Mouse (Mus musculus): ENCODE data around the gene Mink1. TPM values are rescaled to one million over a fixed set of nuclear protein-coding genes. Genes with fewer than 3 reads are reported as not detected.
A peak's percentile ranks its signal among the peaks of the same experiment; 100 is the strongest.
"Not testable (repeated sequence)": the region's sequence is repeated elsewhere in the genome, so short reads cannot be mapped to it uniquely, and the experiment has no call there.

The Mink1 gene
- polyA plus RNA-seq, 1 experiment from 2014 or later, result 10.8 TPM

GRCm38 (mm10) chr11:70526211-70526610, 36.5 kb upstream of the Mink1 start:
- no peaks in the 10 kb centered on the region for H3K9me3 ChIP-seq
- H3K4me1 ChIP-seq, result peaks cover 14% of the 10 kb centered on the region
- no peak for ATAC-seq (ENCODE audit: borderline replicate concordance, extremely low read depth, low FRiP score, low TSS enrichment)
- WGBS, result 86% methylated on average over 12 of the region's 12 CpGs
- H3K4me3 ChIP-seq, result peak overlapping the region; percentile 72
- H3K27me3 ChIP-seq, result no peaks in the 10 kb centered on the region
- H3K27ac ChIP-seq, result no peak overlapping the region
- peak overlapping the region; percentile 80 for H3K4me2 ChIP-seq
- peaks cover 29% of the 10 kb centered on the region for H3K36me3 ChIP-seq
- peak overlapping the region; percentile 64 for H3K9ac ChIP-seq

GRCm38 (mm10) chr11:70528610-70529009, 34.1 kb upstream of the Mink1 start:
- H3K36me3 ChIP-seq, result peaks cover 29% of the 10 kb centered on the region
- H3K4me2 ChIP-seq, result no peak overlapping the region
- peaks cover 14% of the 10 kb centered on the region for H3K4me1 ChIP-seq
- no peak overlapping the region for H3K4me3 ChIP-seq
- no peak overlapping the region for H3K9ac ChIP-seq
- no peaks in the 10 kb centered on the region for H3K9me3 ChIP-seq
- no peak for ATAC-seq (ENCODE audit: borderline replicate concordance, extremely low read depth, low FRiP score, low TSS enrichment)
- no peak overlapping the region for H3K27ac ChIP-seq
- 78% methylated on average over 7 of the region's 7 CpGs for WGBS
- H3K27me3 ChIP-seq, result no peaks in the 10 kb centered on the region

GRCm38 (mm10) chr11:70531065-70531464, 31.6 kb upstream of the Mink1 start:
- 74% methylated on average over 2 of the region's 2 CpGs for WGBS
- not testable (repeated sequence) for H3K9ac ChIP-seq; H3K9me3 ChIP-seq; ATAC-seq (ENCODE audit: borderline replicate concordance, extremely low read depth, low FRiP score, low TSS enrichment); H3K27ac ChIP-seq; H3K4me2 ChIP-seq; H3K4me3 ChIP-seq; H3K4me1 ChIP-seq; H3K27me3 ChIP-seq
- H3K36me3 ChIP-seq, result peaks cover 29% of the 10 kb centered on the region

GRCm38 (mm10) chr11:70532839-70533238, 29.8 kb upstream of the Mink1 start, which contains the start of gene Gm40193:
Gm40193 (minus strand) TSS chr11:70532939.
- Histone ChIP-seq H3K36me3 (peaks cover 11% of the 10 kb centered on the region), H3K9ac (no peak within 1 kb of the TSS), H3K4me1 (no peaks in the 10 kb centered on the region), H3K27me3 (no peaks in the 10 kb centered on the region), H3K4me3 (no peak within 1 kb of the TSS), H3K27ac (no peak within 1 kb of the TSS), H3K9me3 (no peaks in the 10 kb centered on the region), H3K4me2 (no peak within 1 kb of the TSS)
- ATAC-seq (ENCODE audit: borderline replicate concordance, extremely low read depth, low FRiP score, low TSS enrichment), result no peak
- 83% methylated on average over 6 of the region's 6 CpGs for WGBS

GRCm38 (mm10) chr11:70539423-70539822, 23.3 kb upstream of the Mink1 start:
- Histone ChIP-seq H3K9me3 (no peaks in the 10 kb centered on the region), H3K27me3 (no peaks in the 10 kb centered on the region), H3K9ac (peak overlapping the region; percentile 54; the same call in 1 of the 2 replicates), H3K4me2 (peak overlapping the region; percentile 69), H3K4me1 (peaks cover 6% of the 10 kb centered on the region; the same call in 1 of the 2 replicates), H3K4me3 (peak overlapping the region; percentile 59), H3K27ac (0 out of 2 replicates have a peak overlapping the region, but pooled peaks have one; percentile 11), H3K36me3 (no peaks in the 10 kb centered on the region)
- WGBS, result 15% methylated on average over 9 of the region's 9 CpGs
- no peak for ATAC-seq (ENCODE audit: borderline replicate concordance, extremely low read depth, low FRiP score, low TSS enrichment)

GRCm38 (mm10) chr11:70539877-70540587, 22.6 kb upstream of the Mink1 start, which contains the start of gene Pld2:
Pld2 (plus strand) TSS chr11:70540064.
- no peaks in the 10 kb centered on the region for H3K9me3 ChIP-seq
- H3K27me3 ChIP-seq, result no peaks in the 10 kb centered on the region
- peak within 1 kb of the TSS; percentile 54 for H3K9ac ChIP-seq
- no peaks in the 10 kb centered on the region for H3K36me3 ChIP-seq
- H3K27ac ChIP-seq, result peak within 1 kb of the TSS; percentile 76
- peak within 1 kb of the TSS; percentile 69 for H3K4me2 ChIP-seq
- H3K4me1 ChIP-seq, result peaks cover 6% of the 10 kb centered on the region; the same call in 1 of the 2 replicates
- under 1% methylated on average over 64 of the region's 65 CpGs for WGBS
- H3K4me3 ChIP-seq, result peak within 1 kb of the TSS; percentile 59
- ATAC-seq (ENCODE audit: borderline replicate concordance, extremely low read depth, low FRiP score, low TSS enrichment), result peak; percentile 97

GRCm38 (mm10) chr11:70540928-70541327, 21.8 kb upstream of the Mink1 start:
- Histone ChIP-seq H3K4me3 (peak overlapping the region; percentile 59), H3K4me1 (peaks cover 6% of the 10 kb centered on the region; the same call in 1 of the 2 replicates), H3K9me3 (no peaks in the 10 kb centered on the region), H3K27ac (no peak overlapping the region), H3K27me3 (no peaks in the 10 kb centered on the region), H3K4me2 (peak overlapping the region; percentile 69), H3K9ac (peak overlapping the region; percentile 54; the same call in 1 of the 2 replicates), H3K36me3 (no peaks in the 10 kb centered on the region)
- no peak for ATAC-seq (ENCODE audit: borderline replicate concordance, extremely low read depth, low FRiP score, low TSS enrichment)
- 87% methylated on average over 7 of the region's 7 CpGs for WGBS

- 70% methylated on average over 5 of the region's 5 CpGs for WGBS
- no peak overlapping the region for H3K4me3 ChIP-seq
These were observed 21.3 kb upstream of the Mink1 start for GRCm38 (mm10) chr11:70541415-70541814.

GRCm38 (mm10) chr11:70544496-70544895, 18.2 kb upstream of the Mink1 start:
- no peaks in the 10 kb centered on the region for H3K36me3 ChIP-seq
- H3K27ac ChIP-seq, result no peak overlapping the region
- no peaks in the 10 kb centered on the region for H3K9me3 ChIP-seq
- H3K4me2 ChIP-seq, result no peak overlapping the region
- WGBS, result 54% methylated on average over 7 of the region's 7 CpGs
- no peak overlapping the region for H3K4me3 ChIP-seq
- H3K9ac ChIP-seq, result no peak overlapping the region
- H3K27me3 ChIP-seq, result no peaks in the 10 kb centered on the region
- ATAC-seq (ENCODE audit: borderline replicate concordance, extremely low read depth, low FRiP score, low TSS enrichment), result no peak
- peaks cover 6% of the 10 kb centered on the region; the same call in 1 of the 2 replicates for H3K4me1 ChIP-seq

More at GRCm38 (mm10) chr11:70541415-70541814, 21.3 kb upstream of the Mink1 start:
- peaks cover 6% of the 10 kb centered on the region; the same call in 1 of the 2 replicates for H3K4me1 ChIP-seq
- ATAC-seq (ENCODE audit: borderline replicate concordance, extremely low read depth, low FRiP score, low TSS enrichment), result no peak
- H3K9ac ChIP-seq, result no peak overlapping the region
- H3K27me3 ChIP-seq, result no peaks in the 10 kb centered on the region
- H3K27ac ChIP-seq, result no peak overlapping the region
- no peaks in the 10 kb centered on the region for H3K9me3 ChIP-seq
- 0 out of 2 replicates have a peak overlapping the region, but pooled peaks have one; percentile 69 for H3K4me2 ChIP-seq
- H3K36me3 ChIP-seq, result no peaks in the 10 kb centered on the region

- no peak overlapping the region for H3K4me3 ChIP-seq
- H3K27me3 ChIP-seq, result no peaks in the 10 kb centered on the region
- no peaks in the 10 kb centered on the region for H3K9me3 ChIP-seq
- no peaks in the 10 kb centered on the region for H3K4me1 ChIP-seq
- 85% methylated on average over 8 of the region's 8 CpGs for WGBS
- ATAC-seq (ENCODE audit: borderline replicate concordance, extremely low read depth, low FRiP score, low TSS enrichment), result no peak
- no peak overlapping the region for H3K9ac ChIP-seq
- H3K4me2 ChIP-seq, result no peak overlapping the region
- no peak overlapping the region for H3K27ac ChIP-seq
- H3K36me3 ChIP-seq, result no peaks in the 10 kb centered on the region; the same call in 1 of the 2 replicates
These were observed 11.2 kb upstream of the Mink1 start for GRCm38 (mm10) chr11:70551526-70551925.

GRCm38 (mm10) chr11:70553940-70554339, 8.7 kb upstream of the Mink1 start:
- H3K4me1 ChIP-seq, result no peaks in the 10 kb centered on the region
- no peaks in the 10 kb centered on the region for H3K9me3 ChIP-seq
- H3K36me3 ChIP-seq, result no peaks in the 10 kb centered on the region; the same call in 1 of the 2 replicates
- H3K27ac ChIP-seq, result no peak overlapping the region
- ATAC-seq (ENCODE audit: borderline replicate concordance, extremely low read depth, low FRiP score, low TSS enrichment), result 0 out of 2 replicates have a peak, but pooled peaks have one; percentile 8
- WGBS, result 15% methylated on average over 6 of the region's 7 CpGs
- H3K4me3 ChIP-seq, result no peak overlapping the region
- H3K9ac ChIP-seq, result no peak overlapping the region
- no peaks in the 10 kb centered on the region for H3K27me3 ChIP-seq
- no peak overlapping the region for H3K4me2 ChIP-seq

GRCm38 (mm10) chr11:70557545-70557944, 5.1 kb upstream of the Mink1 start:
- Histone ChIP-seq H3K36me3 (no peaks in the 10 kb centered on the region; the same call in 1 of the 2 replicates), H3K27ac (no peak overlapping the region), H3K27me3 (no peaks in the 10 kb centered on the region), H3K9me3 (no peaks in the 10 kb centered on the region), H3K4me1 (peaks cover 4% of the 10 kb centered on the region; the same call in 1 of the 2 replicates), H3K4me2 (no peak overlapping the region), H3K4me3 (no peak overlapping the region), H3K9ac (no peak overlapping the region)
- WGBS, result 82% methylated on average over 9 of the region's 9 CpGs
- no peak for ATAC-seq (ENCODE audit: borderline replicate concordance, extremely low read depth, low FRiP score, low TSS enrichment)
